Mouse (Mus musculus): ENCODE data around the gene Rnf19b. TPM values are rescaled to one million over a fixed set of nuclear protein-coding genes. Genes with fewer than 3 reads are reported as not detected.

Rnf19b gene
- polyA plus RNA-seq, 1 experiment from 2014 or later = 11.3 TPM

- Histone ChIP-seq H3K9ac (no peak overlapping the region), H3K4me3 (no peak overlapping the region), H3K36me3 (peaks cover 50% of the 10 kb centered on the region), H3K27ac (no peak overlapping the region), H3K9me3 (no peaks in the 10 kb centered on the region), H3K4me1 (no peaks in the 10 kb centered on the region), H3K27me3 (no peaks in the 10 kb centered on the region), H3K4me2 (replicated peaks) (no peak overlapping the region)
- WGBS = 46% methylated on average over 10 of the region's 10 CpGs
- ATAC-seq (ENCODE audit: insufficient number of reproducible peaks, insufficient read depth, low FRiP score, low TSS enrichment) = no peak
These were observed 24.5 kb downstream of the Rnf19b start for GRCm38 (mm10) chr4:129082379-129083115.

- Histone ChIP-seq H3K27ac (no peak overlapping the region), H3K27me3 (no peaks in the 10 kb centered on the region), H3K4me1 (no peaks in the 10 kb centered on the region), H3K9me3 (no peaks in the 10 kb centered on the region), H3K4me3 (no peak overlapping the region), H3K9ac (no peak overlapping the region), H3K36me3 (peaks cover 27% of the 10 kb centered on the region), H3K4me2 (replicated peaks) (no peak overlapping the region)
- ATAC-seq (ENCODE audit: insufficient number of reproducible peaks, insufficient read depth, low FRiP score, low TSS enrichment) = no peak
- WGBS = 86% methylated on average over 9 of the region's 9 CpGs
These were observed 26.8 kb downstream of the Rnf19b start for GRCm38 (mm10) chr4:129084896-129085295.

- WGBS = 25% methylated on average over 8 of the region's 8 CpGs
- H3K9me3 ChIP-seq = no peaks in the 10 kb centered on the region
- peaks cover 16% of the 10 kb centered on the region for H3K36me3 ChIP-seq
- no peaks in the 10 kb centered on the region for H3K27me3 ChIP-seq
- H3K4me1 ChIP-seq = no peaks in the 10 kb centered on the region
- ATAC-seq (ENCODE audit: insufficient number of reproducible peaks, insufficient read depth, low FRiP score, low TSS enrichment) = no peak
- no peak overlapping the region for H3K4me3 ChIP-seq
- no peak overlapping the region for H3K27ac ChIP-seq
- H3K4me2 ChIP-seq (replicated peaks) = no peak overlapping the region
- H3K9ac ChIP-seq = no peak overlapping the region
These were observed 28.0 kb downstream of the Rnf19b start for GRCm38 (mm10) chr4:129086078-129086477.

DNA sequence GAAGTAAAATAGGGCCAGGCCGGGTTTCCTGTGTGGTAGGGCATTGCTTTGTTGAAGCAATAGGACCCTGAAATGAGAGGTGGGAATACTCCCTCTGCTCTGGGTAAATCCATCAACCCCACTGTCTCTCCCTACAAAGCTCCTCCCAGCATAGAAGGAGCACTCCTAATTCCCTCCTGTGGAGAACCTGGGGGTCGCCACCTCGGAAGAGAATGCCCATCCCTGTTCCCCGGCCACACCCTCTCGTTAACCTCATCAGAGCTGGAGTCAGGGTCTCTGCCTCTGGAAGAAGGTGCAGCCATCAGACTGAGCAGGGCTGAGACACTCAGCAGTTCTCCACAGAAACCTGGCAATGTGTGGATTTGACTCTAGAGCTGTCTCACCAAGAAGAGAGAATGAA, 29.8 kb downstream of the Rnf19b start:
- Histone ChIP-seq H3K36me3 (peaks cover 6% of the 10 kb centered on the region), H3K4me2 (replicated peaks) (no peak overlapping the region), H3K27me3 (no peaks in the 10 kb centered on the region), H3K4me1 (no peaks in the 10 kb centered on the region), H3K9me3 (no peaks in the 10 kb centered on the region), H3K4me3 (no peak overlapping the region), H3K27ac (no peak overlapping the region), H3K9ac (no peak overlapping the region)
- ATAC-seq (ENCODE audit: insufficient number of reproducible peaks, insufficient read depth, low FRiP score, low TSS enrichment) = no peak
- WGBS = 53% methylated on average over 5 of the region's 5 CpGs

DNA sequence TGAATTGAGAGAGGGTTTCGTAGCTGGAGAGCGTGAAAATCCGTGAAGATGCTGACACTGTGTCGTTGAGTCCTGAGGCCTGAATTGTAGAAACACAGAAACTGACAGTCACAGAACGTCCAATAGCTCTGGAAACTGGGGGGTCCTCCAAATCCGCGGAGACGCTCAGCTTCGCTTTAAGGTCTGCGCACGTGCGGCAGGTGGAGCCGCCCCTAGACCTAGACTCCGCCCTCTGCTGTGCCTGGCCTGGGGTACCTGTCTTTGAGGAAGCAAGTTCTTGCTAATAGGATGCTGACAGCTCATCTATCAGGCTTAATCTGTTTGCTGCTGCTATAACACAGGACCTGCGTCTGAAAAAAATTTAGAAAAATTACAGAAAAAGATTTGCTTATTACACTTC, 37.2 kb downstream of the Rnf19b start:
- H3K4me3 ChIP-seq = no peak overlapping the region
- H3K27ac ChIP-seq = no peak overlapping the region
- H3K9ac ChIP-seq = no peak overlapping the region
- peaks cover 10% of the 10 kb centered on the region; the same call in 1 of the 2 replicates for H3K27me3 ChIP-seq
- H3K9me3 ChIP-seq = no peaks in the 10 kb centered on the region
- no peaks in the 10 kb centered on the region for H3K36me3 ChIP-seq
- no peaks in the 10 kb centered on the region for H3K4me1 ChIP-seq
- no peak overlapping the region for H3K4me2 ChIP-seq (replicated peaks)
- no peak for ATAC-seq (ENCODE audit: insufficient number of reproducible peaks, insufficient read depth, low FRiP score, low TSS enrichment)
- 31% methylated on average over 15 of the region's 15 CpGs for WGBS

DNA sequence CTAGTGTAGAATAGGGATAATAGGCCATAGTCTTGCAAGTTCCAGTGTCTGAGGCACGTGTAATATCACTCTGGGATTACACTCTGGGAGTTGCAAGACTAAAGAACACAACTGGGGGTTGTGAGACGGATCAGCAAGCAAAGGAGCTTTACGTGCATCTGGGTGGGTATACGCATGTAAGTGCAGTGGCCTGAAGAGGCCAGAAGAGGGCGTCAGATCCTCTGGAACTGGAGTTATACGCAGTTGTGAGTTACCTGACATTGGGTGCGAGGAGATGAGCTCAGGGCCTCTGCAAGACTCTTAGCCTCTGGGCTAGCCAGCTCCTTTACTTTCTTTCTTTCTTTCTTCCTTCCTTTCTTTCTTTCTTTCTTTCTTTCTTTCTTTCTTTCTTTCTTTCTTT, 38.9 kb downstream of the Rnf19b start:
- Histone ChIP-seq H3K27ac (no peak overlapping the region), H3K9ac (no peak overlapping the region), H3K27me3 (peaks cover 10% of the 10 kb centered on the region; the same call in 1 of the 2 replicates), H3K4me1 (no peaks in the 10 kb centered on the region), H3K36me3 (no peaks in the 10 kb centered on the region), H3K4me3 (no peak overlapping the region), H3K9me3 (no peaks in the 10 kb centered on the region), H3K4me2 (replicated peaks) (no peak overlapping the region)
- WGBS = 83% methylated on average over 7 of the region's 7 CpGs
- no peak for ATAC-seq (ENCODE audit: insufficient number of reproducible peaks, insufficient read depth, low FRiP score, low TSS enrichment)

- Histone ChIP-seq H3K9ac (no peak overlapping the region), H3K4me1 (peaks cover 16% of the 10 kb centered on the region), H3K27me3 (peaks cover 42% of the 10 kb centered on the region), H3K4me2 (replicated peaks) (no peak overlapping the region), H3K4me3 (no peak overlapping the region), H3K9me3 (no peaks in the 10 kb centered on the region), H3K36me3 (no peaks in the 10 kb centered on the region), H3K27ac (no peak overlapping the region)
- ATAC-seq (ENCODE audit: insufficient number of reproducible peaks, insufficient read depth, low FRiP score, low TSS enrichment) = no peak
- WGBS = 78% methylated on average over 14 of the region's 14 CpGs
These were observed 44.2 kb downstream of the Rnf19b start for GRCm38 (mm10) chr4:129102133-129102829.

GRCm38 (mm10) chr4:129105356-129105755, 47.3 kb downstream of the Rnf19b start, which contains the start of gene Tmem54:
Gene Tmem54, plus strand, starts transcription at chr4:129105548.
- H3K4me1 ChIP-seq = peaks cover 16% of the 10 kb centered on the region
- H3K4me2 ChIP-seq (replicated peaks) = peak within 1 kb of the TSS; percentile 51
- H3K4me3 ChIP-seq = peak within 1 kb of the TSS; percentile 25
- H3K9ac ChIP-seq = peak within 1 kb of the TSS; percentile 34
- no peak within 1 kb of the TSS for H3K27ac ChIP-seq
- peaks cover 42% of the 10 kb centered on the region for H3K27me3 ChIP-seq
- no peaks in the 10 kb centered on the region for H3K36me3 ChIP-seq
- no peaks in the 10 kb centered on the region for H3K9me3 ChIP-seq
- WGBS = 3% methylated on average over 40 of the region's 40 CpGs
- ATAC-seq (ENCODE audit: insufficient number of reproducible peaks, insufficient read depth, low FRiP score, low TSS enrichment) = no peak

DNA sequence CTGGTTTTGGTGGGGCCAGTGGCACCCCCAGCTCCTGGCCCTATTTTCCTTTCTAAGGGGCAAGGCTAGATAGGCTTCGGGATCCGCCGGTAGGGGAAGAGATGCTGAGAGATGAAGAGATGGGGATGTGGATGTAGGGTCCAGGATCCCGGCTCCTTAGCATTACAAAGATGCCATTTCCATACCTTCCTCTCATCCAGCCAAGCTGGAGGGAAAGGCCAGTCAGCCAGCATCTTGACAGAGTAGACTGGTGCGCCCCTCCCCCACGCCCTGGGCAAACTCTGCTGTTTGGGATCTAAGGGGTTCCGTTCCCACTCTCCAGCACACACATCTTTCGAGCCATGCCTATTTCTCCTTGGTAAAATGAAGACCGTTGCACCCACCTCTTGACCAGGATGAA, 48.0 kb downstream of the Rnf19b start:
- Histone ChIP-seq H3K9me3 (no peaks in the 10 kb centered on the region), H3K9ac (no peak overlapping the region), H3K27ac (no peak overlapping the region), H3K4me1 (peaks cover 16% of the 10 kb centered on the region), H3K36me3 (no peaks in the 10 kb centered on the region), H3K4me2 (replicated peaks) (peak overlapping the region; percentile 51), H3K27me3 (peaks cover 42% of the 10 kb centered on the region), H3K4me3 (peak overlapping the region; percentile 25; the same call in 1 of the 2 replicates)
- 20% methylated on average over 9 of the region's 9 CpGs for WGBS
- ATAC-seq (ENCODE audit: insufficient number of reproducible peaks, insufficient read depth, low FRiP score, low TSS enrichment) = no peak

DNA sequence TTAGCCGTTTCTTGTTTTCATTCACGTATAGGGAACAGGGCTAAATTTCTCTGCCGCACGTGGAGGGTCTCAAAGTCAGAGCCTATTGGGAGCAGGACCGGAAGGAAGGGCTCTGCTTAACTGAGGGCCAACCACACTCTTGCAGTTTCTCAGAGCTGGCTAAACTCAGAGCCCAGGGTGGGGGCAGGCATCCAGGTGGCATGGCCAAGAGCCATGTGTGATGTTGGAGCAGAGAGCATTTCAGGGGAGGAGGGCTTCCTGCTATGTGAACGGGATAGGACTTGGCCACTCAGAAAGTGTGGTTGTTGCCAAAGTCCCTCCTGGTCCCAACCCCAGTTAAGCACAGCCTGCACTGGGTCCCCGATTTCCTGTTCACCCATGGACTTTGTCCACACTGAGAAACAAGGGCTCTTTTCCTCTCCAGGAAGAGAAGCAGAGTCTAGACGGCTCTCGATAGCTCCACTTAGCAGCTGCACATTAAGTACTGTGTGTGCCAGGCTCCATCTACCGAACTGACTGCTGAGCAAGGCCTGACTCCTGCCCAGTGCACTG, 49.4 kb downstream of the Rnf19b start:
- no peak for ATAC-seq (ENCODE audit: insufficient number of reproducible peaks, insufficient read depth, low FRiP score, low TSS enrichment)
- 65% methylated on average over 10 of the region's 10 CpGs for WGBS
- no peak overlapping the region for H3K4me3 ChIP-seq
- H3K36me3 ChIP-seq = no peaks in the 10 kb centered on the region
- H3K9me3 ChIP-seq = no peaks in the 10 kb centered on the region
- H3K4me1 ChIP-seq = peaks cover 19% of the 10 kb centered on the region
- peaks cover 42% of the 10 kb centered on the region for H3K27me3 ChIP-seq
- H3K9ac ChIP-seq = no peak overlapping the region
- H3K27ac ChIP-seq = no peak overlapping the region
- H3K4me2 ChIP-seq (replicated peaks) = no peak overlapping the region

- H3K27ac ChIP-seq = no peak overlapping the region
- no peaks in the 10 kb centered on the region for H3K36me3 ChIP-seq
- no peak overlapping the region for H3K9ac ChIP-seq
- WGBS = 87% methylated on average over 7 of the region's 7 CpGs
- ATAC-seq (ENCODE audit: insufficient number of reproducible peaks, insufficient read depth, low FRiP score, low TSS enrichment) = no peak
- H3K9me3 ChIP-seq = no peaks in the 10 kb centered on the region
- H3K4me3 ChIP-seq = no peak overlapping the region
- no peak overlapping the region for H3K4me2 ChIP-seq (replicated peaks)
- peaks cover 19% of the 10 kb centered on the region for H3K4me1 ChIP-seq
- peaks cover 36% of the 10 kb centered on the region for H3K27me3 ChIP-seq
These were observed 50.6 kb downstream of the Rnf19b start for GRCm38 (mm10) chr4:129108624-129109023.

DNA sequence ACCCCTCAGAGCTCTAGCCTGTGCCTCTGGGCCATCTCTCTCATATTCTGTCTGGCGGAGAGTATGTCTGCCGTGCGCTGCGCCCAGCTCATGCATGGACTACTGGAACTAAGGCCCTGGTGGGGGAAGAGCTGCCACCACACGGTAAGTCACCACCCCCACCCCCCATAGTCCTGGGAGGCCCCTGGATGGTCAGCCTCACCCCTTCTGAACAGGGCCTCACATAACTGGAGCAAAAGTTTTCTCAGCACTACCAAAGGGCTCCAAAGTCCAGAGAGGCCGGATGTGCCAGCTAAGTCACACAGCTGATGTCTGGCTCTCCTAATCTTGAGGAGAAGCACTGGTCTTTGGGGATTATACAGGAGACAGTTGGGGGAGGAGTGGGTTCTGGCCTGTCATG, 52.7 kb downstream of the Rnf19b start:
- no peak for ATAC-seq (ENCODE audit: insufficient number of reproducible peaks, insufficient read depth, low FRiP score, low TSS enrichment)
- H3K27ac ChIP-seq = no peak overlapping the region
- H3K4me2 ChIP-seq (replicated peaks) = no peak overlapping the region
- WGBS = 89% methylated on average over 6 of the region's 6 CpGs
- H3K27me3 ChIP-seq = peaks cover 19% of the 10 kb centered on the region
- no peaks in the 10 kb centered on the region for H3K9me3 ChIP-seq
- H3K36me3 ChIP-seq = no peaks in the 10 kb centered on the region
- H3K4me3 ChIP-seq = no peak overlapping the region
- H3K4me1 ChIP-seq = peaks cover 11% of the 10 kb centered on the region; the same call in 1 of the 2 replicates
- H3K9ac ChIP-seq = no peak overlapping the region
